Mouse (Mus musculus) C2C12 (cell line): ENCODE measurements around the gene Pex10.

Experiments
- CEBPB ChIP-seq: IDR thresholded peaks from one replicate; pipeline ENCODE4 v1.6.1; 2011; ENCODE audit warnings: low read depth, mild to moderate bottlenecking, control low read depth, moderate library complexity
- CTCF ChIP-seq: IDR thresholded peaks from one replicate; pipeline ENCODE4 v1.5.1; 2011; ENCODE audit not compliant: control insufficient read depth, insufficient read depth, insufficient read length
- USF1 ChIP-seq: IDR thresholded peaks from one replicate; pipeline ENCODE4 v1.6.1; 2011; ENCODE audit warnings: low read depth, mild to moderate bottlenecking, control low read depth, moderate library complexity

GRCm38 (mm10) chr4:155063895-155064294 is 2.9 kb upstream of the Pex10 start:
- TF ChIP-seq CEBPB (no peak), CTCF (no peak), USF1 (no peak)
